ENCODE assay signal across 16 mouse cellular contexts in genomic region chr4:122897750-122898149, GRCm38 (mm10). TPM values are rescaled to one million over a fixed set of nuclear protein-coding genes. Genes with fewer than 3 reads are reported as not detected.
DNase-seq lines count a peak whose midpoint lies in the region; ATAC-seq and TF ChIP-seq lines count a peak whose summit lies in the region.
"Had no signal": no experiment of that assay in that cellular context is flagged by ENCODE, and none has a peak within 500 bp of the region (broad histone marks: within the 10 kb centered on the region; RNA-seq: fewer than 3 reads in every experiment).

No protein-coding gene starts in this region.

- 74% methylated on average over 4 of the region's 4 CpGs for WGBS in macrophage (ENCODE audit: missing documents)
- 91% methylated on average over 4 of the region's 4 CpGs for WGBS in hindbrain, postnatal 0 days
- WGBS in intestine, postnatal 0 days: 78% methylated on average over 4 of the region's 4 CpGs

- peak; percentile 16 for DNase-seq in cerebellum, adult 9-11 months
- no peak for DNase-seq in cerebellum, postnatal 25 days
- no peak for DNase-seq in right cerebral cortex, adult 18-20 months
- DNase-seq in hindbrain, postnatal 0 days (ENCODE audit: low spot score): no peak
- DNase-seq: adrenal gland, adult 8-10 months had no signal

- no peak overlapping the region for H3K4me2 ChIP-seq in hindbrain, postnatal 0 days (ENCODE audit: low read depth, low read length)
- H3K4me2 ChIP-seq in intestine, postnatal 0 days (replicated peaks; ENCODE audit: low read depth): no peak overlapping the region
- H3K4me2 ChIP-seq: embryonic facial prominence, embryonic 12.5 days; forebrain, embryonic 13.5 days; forebrain, embryonic 15.5 days had no signal

- ATAC-seq in megakaryocyte progenitor cell, adult 5-6 weeks (replicated peaks; ENCODE audit: poor library complexity): peak; percentile 47; the same call in 1 of the 2 replicates
- no peak for ATAC-seq in hindbrain, postnatal 0 days
- no peak for ATAC-seq in intestine, postnatal 0 days
- ATAC-seq: forebrain, embryonic 15.5 days had no signal

- peak overlapping the region; percentile 21 for H3K27ac ChIP-seq in bone marrow macrophage, adult 2 months (ENCODE audit: insufficient read depth, low read depth, low read length)
- H3K27ac ChIP-seq in macrophage: 0 out of 2 replicates have a peak overlapping the region, but pooled peaks have one; percentile 12
- H3K27ac ChIP-seq in hindbrain, postnatal 0 days: no peak overlapping the region
- no peak overlapping the region for H3K27ac ChIP-seq in intestine, postnatal 0 days (ENCODE audit: low read depth, low read length)
- H3K27ac ChIP-seq: embryonic facial prominence, embryonic 10.5 days; embryonic facial prominence, embryonic 12.5 days; forebrain, embryonic 13.5 days; forebrain, embryonic 15.5 days had no signal

- no peak overlapping the region for H3K4me3 ChIP-seq in bone marrow macrophage, adult 2 months (ENCODE audit: insufficient read depth, low read length)
- H3K4me3 ChIP-seq in macrophage (ENCODE audit: inconsistent target): no peak overlapping the region
- no peak overlapping the region for H3K4me3 ChIP-seq in hindbrain, postnatal 0 days (ENCODE audit: low read length)
- H3K4me3 ChIP-seq in intestine, postnatal 0 days (ENCODE audit: low read depth, low read length): no peak overlapping the region
- H3K4me3 ChIP-seq: embryonic facial prominence, embryonic 10.5 days; embryonic facial prominence, embryonic 12.5 days; forebrain, embryonic 13.5 days; forebrain, embryonic 15.5 days had no signal

- H3K36me3 ChIP-seq in macrophage (ENCODE audit: inconsistent target): no peaks in the 10 kb centered on the region
- H3K36me3 ChIP-seq in hindbrain, postnatal 0 days (ENCODE audit: insufficient read depth, low read length): no peaks in the 10 kb centered on the region
- H3K36me3 ChIP-seq in intestine, postnatal 0 days (ENCODE audit: control insufficient read depth, insufficient read depth): no peaks in the 10 kb centered on the region
- H3K36me3 ChIP-seq: embryonic facial prominence, embryonic 10.5 days; embryonic facial prominence, embryonic 12.5 days; forebrain, embryonic 15.5 days; G1E had no signal

- no peaks in the 10 kb centered on the region for H3K9me3 ChIP-seq in hindbrain, postnatal 0 days (ENCODE audit: low read length)
- no peaks in the 10 kb centered on the region for H3K9me3 ChIP-seq in intestine, postnatal 0 days (ENCODE audit: control insufficient read depth)
- H3K9me3 ChIP-seq: embryonic facial prominence, embryonic 10.5 days; forebrain, embryonic 13.5 days; forebrain, embryonic 15.5 days; G1E had no signal

- no peak for TF ChIP-seq CTCF in bone marrow macrophage, adult 2 months (IDR thresholded peaks at IDR 0.05; ENCODE audit: low read depth, low read length)
- no peak for TF ChIP-seq CTCF in hindbrain, postnatal 0 days (IDR thresholded peaks at IDR 0.05; ENCODE audit: low read depth)
- TF ChIP-seq CTCF in intestine, postnatal 0 days (IDR thresholded peaks at IDR 0.05; ENCODE audit: low read depth): no peak

- no peak for TF ChIP-seq POLR2A in bone marrow macrophage, adult 2 months (IDR thresholded peaks at IDR 0.05; ENCODE audit: borderline replicate concordance, low read depth, low read length)

- no peaks in the 10 kb centered on the region for H3K27me3 ChIP-seq in hindbrain, postnatal 0 days (ENCODE audit: insufficient read depth, low read length)
- no peaks in the 10 kb centered on the region for H3K27me3 ChIP-seq in intestine, postnatal 0 days (replicated peaks; ENCODE audit: control insufficient read depth, insufficient read depth, low read length)
- H3K27me3 ChIP-seq: CH12.LX; embryonic facial prominence, embryonic 12.5 days; forebrain, embryonic 13.5 days; forebrain, embryonic 15.5 days had no signal

- peaks cover 47% of the 10 kb centered on the region for H3K4me1 ChIP-seq in bone marrow macrophage, adult 2 months (ENCODE audit: control insufficient read depth, insufficient read depth, low read length)
- no peaks in the 10 kb centered on the region for H3K4me1 ChIP-seq in hindbrain, postnatal 0 days (ENCODE audit: insufficient read depth, low read length)
- H3K4me1 ChIP-seq in intestine, postnatal 0 days (replicated peaks; ENCODE audit: control insufficient read depth, insufficient read depth, low read length): no peaks in the 10 kb centered on the region
- H3K4me1 ChIP-seq: embryonic facial prominence, embryonic 10.5 days; embryonic facial prominence, embryonic 12.5 days; forebrain, embryonic 13.5 days had no signal

- no peaks in the 10 kb centered on the region for H3K79me2 ChIP-seq in macrophage (ENCODE audit: inconsistent target)

- no peak overlapping the region for H3K9ac ChIP-seq in hindbrain, postnatal 0 days (replicated peaks; ENCODE audit: low read length)
- H3K9ac ChIP-seq in intestine, postnatal 0 days (ENCODE audit: low read depth, low read length): no peak overlapping the region
- H3K9ac ChIP-seq: embryonic facial prominence, embryonic 12.5 days; forebrain, embryonic 13.5 days; forebrain, embryonic 15.5 days; forebrain, postnatal 0 days had no signal

RNA-seq across cellular contexts. Expression of gene Cap1, which starts 11.9 kb away (rescaled TPM):
- 495 and 593 TPM in 2 replicates for polyA plus RNA-seq in bone marrow macrophage, adult 2 months (2012; ENCODE audit: insufficient read depth, insufficient read length, missing spikeins)
- total RNA-seq in macrophage (2018; cell fraction: chromatin; rRNA removed): 100 to 1,000 TPM; 120 to 324 (median 283) TPM
- 100 to 1,000 TPM; 401 to 516 (median 457) TPM for total RNA-seq in macrophage (2018; cell fraction: cytosol; rRNA removed)
- total RNA-seq in macrophage (2018; cell fraction: nucleus; rRNA removed): 100 to 1,000 TPM; 151 to 403 (median 238) TPM
- 402 to 842 TPM (median 678 TPM) in 3 replicates for polyA plus RNA-seq in macrophage (2018)
- total RNA-seq in megakaryocyte progenitor cell, adult 5-6 weeks (2015): 125 and 140 TPM in 2 replicates
- total RNA-seq in megakaryocyte progenitor cell, adult 5-6 weeks (2017): 169 and 175 TPM in 2 replicates
- 133 and 141 TPM in 2 replicates for total RNA-seq in hindbrain, postnatal 0 days (2014; rRNA removed)
- polyA plus RNA-seq in hindbrain, postnatal 0 days (2015; fragmentation: Nextera tagmentation; extraction: Ambion mirVana): 59.9 and 60.1 TPM in 2 replicates
- 58.4 and 60.4 TPM in 2 replicates for polyA plus RNA-seq in intestine, postnatal 0 days (2015; fragmentation: Nextera tagmentation; extraction: Ambion mirVana)

Comparison
In these comparisons a context has a peak if more than half of its experiments do, and no peak if none do; other contexts are left out.
1. H3K27ac ChIP-seq: peak in bone marrow macrophage, adult 2 months (single experiment) and macrophage (single experiment); none in hindbrain, postnatal 0 days (single experiment) and intestine, postnatal 0 days (single experiment).